Mouse (Mus musculus) intestine, embryonic 14.5 days (tissue): ENCODE measurements at regions not wholly inside any gene's neighbourhood (a gene's known extent, or its start where the extent isn't known, plus 50 kb on each side); places are given as distances from the start of the nearest gene placed in this dataset.
"Not testable (repeated sequence)": the region's sequence is repeated elsewhere in the genome, so short reads cannot be mapped to it uniquely, and the experiment has no call there.

Experiments used
- ATAC-seq: fragments of 200-750 bp; cut with Nextera tagmentation; replicated peaks from 2 replicates; pipeline ENCODE4 v1.8.0; 2017; ENCODE audit warnings: low read depth, moderate number of reproducible peaks, moderate TSS enrichment, moderate library complexity; ENCODE audit not compliant: low FRiP score, low TSS enrichment
- DNase-seq: peaks from one replicate; pipeline ENCODE4 v3.0.0-alpha.2; 2018; ENCODE audit warnings: low spot score
- H3K27ac ChIP-seq: fragments of 300-500 bp; sonication (generic); 2 replicates; pipeline ENCODE4 v1.5.1; 2014; ENCODE audit warnings: low read depth, mild to moderate bottlenecking, control low read depth
- H3K27me3 ChIP-seq: fragments of 300-500 bp; sonication (generic); replicated peaks from 2 replicates; pipeline ENCODE4 v1.6.1; 2014; ENCODE audit warnings: low read length, control low read depth; ENCODE audit not compliant: control insufficient read depth, insufficient read depth
- H3K36me3 ChIP-seq: fragments of 300-500 bp; sonication (generic); 2 replicates; pipeline ENCODE4 v1.6.1; 2014; ENCODE audit warnings: low read length, control low read depth; ENCODE audit not compliant: control insufficient read depth, insufficient read depth
- H3K4me1 ChIP-seq: fragments of 300-500 bp; sonication (generic); replicated peaks from 2 replicates; pipeline ENCODE4 v1.6.1; 2014; ENCODE audit warnings: low read length, control low read depth, mixed read lengths; ENCODE audit not compliant: control insufficient read depth, insufficient read depth
- H3K4me2 ChIP-seq: fragments of 300-500 bp; sonication (generic); 2 replicates; pipeline ENCODE4 v1.6.1; 2014; ENCODE audit warnings: low read length
- H3K4me3 ChIP-seq: fragments of 300-500 bp; sonication (generic); 2 replicates; pipeline ENCODE4 v1.5.1; 2014; ENCODE audit warnings: low read depth, low read length, control low read depth, mixed read lengths
- H3K9ac ChIP-seq: fragments of 300-500 bp; sonication (generic); 2 replicates; pipeline ENCODE4 v1.6.1; 2014; ENCODE audit warnings: mild to moderate bottlenecking, low read length
- H3K9me3 ChIP-seq: fragments of 300-500 bp; sonication (generic); 2 replicates; pipeline ENCODE4 v1.6.1; 2016; ENCODE audit warnings: low read length, control low read depth; ENCODE audit not compliant: control insufficient read depth
- WGBS: fragments of 180-500 bp; shearing (Covaris S2); extraction: QIAGEN DNeasy Blood & Tissue Kit; methylation state at CpG from one replicate; pipeline ENCODE4 v1.1.7; 2014; 5-methylcytosine and 5-hydroxymethylcytosine counted together

DNA sequence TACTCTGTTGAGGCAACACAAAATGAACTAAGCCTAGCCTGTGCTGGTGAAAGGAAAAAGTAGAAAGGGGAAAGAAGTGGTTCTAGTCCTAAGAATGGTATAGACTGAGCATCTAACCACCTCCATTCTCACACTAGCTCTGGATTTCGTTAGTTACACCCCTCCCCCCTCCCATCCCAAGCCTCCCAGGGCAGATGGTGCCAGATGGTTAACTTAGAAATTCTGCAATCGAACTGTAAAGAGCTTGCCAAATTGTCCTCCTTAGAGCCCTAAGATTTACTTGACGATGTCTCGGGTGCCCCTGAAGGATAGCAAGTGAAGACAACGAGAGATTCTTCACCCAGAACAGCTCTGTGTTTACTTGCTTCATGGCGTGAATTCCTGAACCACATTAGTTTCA is 453.7 kb upstream of the Clint1 start:
- Histone ChIP-seq H3K4me2 (no peak overlapping the region), H3K9ac (no peak overlapping the region), H3K4me3 (no peak overlapping the region), H3K9me3 (no peaks in the 10 kb centered on the region), H3K4me1 (no peaks in the 10 kb centered on the region), H3K36me3 (no peaks in the 10 kb centered on the region), H3K27me3 (no peaks in the 10 kb centered on the region), H3K27ac (no peak overlapping the region)
- 48% methylated on average over 6 of the region's 6 CpGs for WGBS
- DNase-seq: no peak
- ATAC-seq: no peak

GRCm38 (mm10) chr11:45404377-45405029 is 447.3 kb upstream of the Clint1 start:
- WGBS: 52% methylated on average over 10 of the region's 10 CpGs
- Histone ChIP-seq H3K9ac (no peak overlapping the region), H3K36me3 (no peaks in the 10 kb centered on the region), H3K4me3 (no peak overlapping the region), H3K27me3 (no peaks in the 10 kb centered on the region), H3K27ac (no peak overlapping the region), H3K4me2 (no peak overlapping the region), H3K4me1 (no peaks in the 10 kb centered on the region), H3K9me3 (no peaks in the 10 kb centered on the region)
- DNase-seq: no peak
- no peak for ATAC-seq

- not testable (repeated sequence) for H3K27ac ChIP-seq
These were observed 427.8 kb upstream of the Clint1 start for GRCm38 (mm10) chr11:45424066-45424465.

GRCm38 (mm10) chr11:45440937-45441720 is 410.7 kb upstream of the Clint1 start:
- H3K36me3 ChIP-seq: no peaks in the 10 kb centered on the region
- ATAC-seq (no peak), DNase-seq (no peak)
- H3K9me3 ChIP-seq: no peaks in the 10 kb centered on the region
- H3K4me1 ChIP-seq: no peaks in the 10 kb centered on the region
- 66% methylated on average over 3 of the region's 3 CpGs for WGBS
- no peak overlapping the region for H3K4me2 ChIP-seq
- H3K4me3 ChIP-seq: no peak overlapping the region
- no peak overlapping the region for H3K27ac ChIP-seq
- no peaks in the 10 kb centered on the region for H3K27me3 ChIP-seq
- no peak overlapping the region for H3K9ac ChIP-seq

More at GRCm38 (mm10) chr11:45424066-45424465, 427.8 kb upstream of the Clint1 start:
- DNase-seq, H3K9ac ChIP-seq, H3K36me3 ChIP-seq, H3K4me1 ChIP-seq, H3K4me2 ChIP-seq, H3K27me3 ChIP-seq, ATAC-seq, H3K9me3 ChIP-seq, H3K4me3 ChIP-seq: not testable (repeated sequence)

DNA sequence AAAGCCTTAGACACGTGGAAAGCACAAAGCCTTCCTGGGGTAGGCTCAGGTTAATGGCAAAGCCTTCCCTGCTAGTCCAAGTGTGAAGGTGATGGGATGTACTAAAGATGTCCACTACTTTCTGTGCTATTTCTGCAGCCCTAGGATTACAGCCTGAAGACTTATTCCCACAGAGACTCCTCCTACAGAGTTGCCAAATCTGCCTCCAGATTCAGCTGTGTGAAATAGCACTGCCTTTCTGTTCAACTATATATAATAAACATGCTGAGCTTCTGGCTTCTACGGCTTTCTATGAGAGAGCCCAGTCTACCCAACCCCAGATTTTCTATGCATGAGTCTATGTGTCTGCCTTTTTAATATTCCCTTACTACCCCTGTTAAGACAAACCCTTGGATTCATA is 405.3 kb upstream of the Clint1 start:
- H3K4me1 ChIP-seq: no peaks in the 10 kb centered on the region
- no peak overlapping the region for H3K27ac ChIP-seq
- H3K9ac ChIP-seq: no peak overlapping the region
- no peaks in the 10 kb centered on the region for H3K9me3 ChIP-seq
- DNase-seq (no peak), ATAC-seq (no peak)
- no peaks in the 10 kb centered on the region for H3K36me3 ChIP-seq
- WGBS: 78% methylated on average over 2 of the region's 2 CpGs
- no peak overlapping the region for H3K4me3 ChIP-seq
- no peak overlapping the region for H3K4me2 ChIP-seq
- H3K27me3 ChIP-seq: no peaks in the 10 kb centered on the region

DNA sequence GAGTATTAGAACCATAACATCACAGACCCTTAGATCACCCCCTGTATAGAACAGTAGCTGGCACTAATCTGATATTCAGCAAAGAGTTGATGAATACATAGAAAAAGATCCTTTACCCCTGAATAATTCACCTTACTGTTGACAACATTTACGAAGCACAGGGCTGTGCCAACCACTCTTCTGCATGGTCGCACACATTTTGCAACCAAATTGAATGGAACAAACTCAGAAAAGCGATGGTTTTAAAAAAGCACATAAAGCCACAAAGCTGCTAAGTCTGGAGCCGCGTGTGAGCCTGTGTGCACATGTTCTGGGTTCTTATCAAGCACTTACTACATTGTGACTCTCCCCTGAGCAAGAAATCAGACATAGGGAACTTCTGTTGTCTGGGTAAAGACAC is 397.6 kb upstream of the Clint1 start:
- Histone ChIP-seq H3K9me3 (no peaks in the 10 kb centered on the region), H3K4me2 (no peak overlapping the region), H3K4me1 (peaks cover 7% of the 10 kb centered on the region; the same call in 1 of the 2 replicates), H3K4me3 (no peak overlapping the region), H3K27ac (no peak overlapping the region), H3K27me3 (no peaks in the 10 kb centered on the region), H3K9ac (no peak overlapping the region), H3K36me3 (no peaks in the 10 kb centered on the region)
- DNase-seq (no peak), ATAC-seq (no peak)
- WGBS: 95% methylated on average over 5 of the region's 5 CpGs

GRCm38 (mm10) chr11:45454933-45455332 is 396.9 kb upstream of the Clint1 start:
- H3K36me3 ChIP-seq: no peaks in the 10 kb centered on the region
- ATAC-seq (no peak), DNase-seq (no peak)
- no peak overlapping the region for H3K4me2 ChIP-seq
- no peak overlapping the region for H3K27ac ChIP-seq
- no peak overlapping the region for H3K9ac ChIP-seq
- WGBS: 71% methylated on average over 3 of the region's 3 CpGs
- no peaks in the 10 kb centered on the region for H3K27me3 ChIP-seq
- H3K4me3 ChIP-seq: no peak overlapping the region
- H3K4me1 ChIP-seq: peaks cover 7% of the 10 kb centered on the region; the same call in 1 of the 2 replicates
- no peaks in the 10 kb centered on the region for H3K9me3 ChIP-seq

- no peaks in the 10 kb centered on the region for H3K27me3 ChIP-seq
- no peaks in the 10 kb centered on the region for H3K36me3 ChIP-seq
- ATAC-seq (no peak), DNase-seq (no peak)
- H3K4me3 ChIP-seq: no peak overlapping the region
- H3K4me1 ChIP-seq: peaks cover 7% of the 10 kb centered on the region; the same call in 1 of the 2 replicates
- no peak overlapping the region for H3K4me2 ChIP-seq
- WGBS: 31% methylated on average over 3 of the region's 3 CpGs
- H3K9ac ChIP-seq: no peak overlapping the region
- H3K27ac ChIP-seq: no peak overlapping the region
- H3K9me3 ChIP-seq: no peaks in the 10 kb centered on the region
These were observed 395.1 kb upstream of the Clint1 start for GRCm38 (mm10) chr11:45456724-45457123.

DNA sequence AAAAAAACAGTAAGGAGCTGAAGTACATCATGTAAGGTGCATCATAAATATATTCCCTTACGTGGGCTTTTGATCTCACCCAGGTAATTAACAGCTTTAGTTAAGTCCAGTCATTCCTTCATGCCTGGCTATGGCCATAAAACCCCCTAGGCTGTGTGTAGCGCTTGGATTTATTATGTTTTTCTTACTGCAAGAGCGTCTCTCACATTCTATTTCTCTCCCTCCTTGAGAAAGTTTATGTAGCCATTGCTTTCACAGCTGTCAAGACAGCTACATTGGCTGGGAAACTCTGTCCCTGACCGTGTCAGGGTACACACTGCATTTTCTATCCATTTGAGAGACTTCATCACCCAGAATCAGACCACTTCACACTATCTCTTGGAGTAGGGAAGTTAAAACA is 394.3 kb upstream of the Clint1 start:
- no peaks in the 10 kb centered on the region for H3K27me3 ChIP-seq
- DNase-seq (no peak), ATAC-seq (no peak)
- WGBS: 20% methylated on average over 4 of the region's 4 CpGs
- no peak overlapping the region for H3K4me2 ChIP-seq
- H3K9me3 ChIP-seq: no peaks in the 10 kb centered on the region
- H3K4me3 ChIP-seq: no peak overlapping the region
- no peaks in the 10 kb centered on the region for H3K36me3 ChIP-seq
- H3K27ac ChIP-seq: no peak overlapping the region
- H3K9ac ChIP-seq: no peak overlapping the region
- H3K4me1 ChIP-seq: peaks cover 7% of the 10 kb centered on the region; the same call in 1 of the 2 replicates
